Mouse (Mus musculus) intestine, postnatal 0 days (tissue): ENCODE results near the gene Gm9573. TPM values are rescaled to one million over a fixed set of nuclear protein-coding genes. Genes with fewer than 3 reads are reported as not detected.

Experiments
- ATAC-seq: fragments of 200-750 bp; cut with Nextera tagmentation; 2 replicates; pipeline ENCODE4 v1.8.0; 2017; ENCODE audit warnings: mild to moderate bottlenecking, moderate TSS enrichment, moderate library complexity
- H3K27ac ChIP-seq: fragments of 300-500 bp; sonication (generic); 2 replicates; pipeline ENCODE4 v1.5.1; 2014; ENCODE audit warnings: mild to moderate bottlenecking, low read depth, low read length, moderate library complexity
- H3K27me3 ChIP-seq: fragments of 300-500 bp; sonication (generic); replicated peaks from 2 replicates; pipeline ENCODE4 v1.6.1; 2014; ENCODE audit warnings: low read length, mixed read lengths; ENCODE audit not compliant: control insufficient read depth, insufficient read depth
- H3K36me3 ChIP-seq: fragments of 300-500 bp; sonication (generic); 2 replicates; pipeline ENCODE4 v1.6.1; 2014; ENCODE audit warnings: mild to moderate bottlenecking, moderate library complexity; ENCODE audit not compliant: control insufficient read depth, insufficient read depth
- H3K4me1 ChIP-seq: fragments of 300-500 bp; sonication (generic); replicated peaks from 2 replicates; pipeline ENCODE4 v1.6.1; 2014; ENCODE audit warnings: antibody characterized with exemption, low read length, mixed read lengths; ENCODE audit not compliant: control insufficient read depth, insufficient read depth
- H3K4me2 ChIP-seq: fragments of 300-500 bp; sonication (generic); replicated peaks from 2 replicates; pipeline ENCODE4 v1.6.1; 2014; ENCODE audit warnings: low read depth, mild to moderate bottlenecking, moderate library complexity
- H3K4me3 ChIP-seq: fragments of 300-500 bp; sonication (generic); 2 replicates; pipeline ENCODE4 v1.5.1; 2014; ENCODE audit warnings: low read depth, low read length
- H3K9ac ChIP-seq: fragments of 300-500 bp; sonication (generic); 2 replicates; pipeline ENCODE4 v1.6.1; 2014; ENCODE audit warnings: mild to moderate bottlenecking, low read depth, low read length
- H3K9me3 ChIP-seq: fragments of 300-500 bp; sonication (generic); 2 replicates; pipeline ENCODE4 v1.6.1; 2016; ENCODE audit warnings: mixed run types; ENCODE audit not compliant: control insufficient read depth
- CTCF ChIP-seq: sonication (generic); IDR thresholded peaks from 2 replicates; pipeline ENCODE4 v1.5.1; 2016; ENCODE audit warnings: low read depth, mild to moderate bottlenecking, control low read depth, antibody characterized with exemption, moderate library complexity
- WGBS: fragments of 180-500 bp; shearing (Covaris S2); extraction: QIAGEN DNeasy Blood & Tissue Kit; methylation state at CpG from one replicate; pipeline ENCODE4 v1.1.7; 2014; 5-methylcytosine and 5-hydroxymethylcytosine counted together
- polyA plus RNA-seq: library from polyadenylated mRNA; unstranded; fragments of >200 nt; fragmentation: Nextera tagmentation; extraction: Ambion mirVana; gene quantifications from 2 replicates; pipeline ENCODE4 v1.2.1, GENCODE M21; 2015

The Gm9573 gene
- polyA plus RNA-seq, 1 experiment from 2014 or later, result not detected

DNA sequence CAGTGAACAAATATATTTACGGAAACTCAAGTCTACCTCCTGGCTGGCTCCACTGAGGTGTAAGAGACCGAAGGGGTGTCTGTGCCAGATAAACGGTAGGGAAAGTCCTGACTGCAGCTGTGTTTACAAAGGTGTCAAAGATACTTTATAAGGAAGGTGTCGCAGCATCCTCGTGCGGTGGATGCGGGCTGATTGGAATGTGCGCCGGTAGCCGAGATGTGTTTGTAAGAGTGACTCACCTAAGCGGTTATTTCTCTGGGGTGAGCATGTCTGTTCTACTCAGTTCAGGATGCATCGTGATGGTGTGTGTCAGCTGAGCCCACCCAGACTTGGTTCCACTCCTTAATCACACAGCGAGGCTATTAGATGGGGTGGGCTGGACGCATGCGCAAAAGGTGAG, 34.7 kb downstream of the Gm9573 start:
- H3K4me2 ChIP-seq, result no peak overlapping the region
- TF ChIP-seq CTCF, result no peak
- no peak overlapping the region for H3K4me3 ChIP-seq
- no peaks in the 10 kb centered on the region for H3K27me3 ChIP-seq
- WGBS, result 68% methylated on average over 15 of the region's 15 CpGs
- no peaks in the 10 kb centered on the region for H3K4me1 ChIP-seq
- no peak overlapping the region for H3K9ac ChIP-seq
- ATAC-seq, result no peak
- H3K27ac ChIP-seq, result no peak overlapping the region
- H3K36me3 ChIP-seq, result no peaks in the 10 kb centered on the region
- H3K9me3 ChIP-seq, result no peaks in the 10 kb centered on the region

DNA sequence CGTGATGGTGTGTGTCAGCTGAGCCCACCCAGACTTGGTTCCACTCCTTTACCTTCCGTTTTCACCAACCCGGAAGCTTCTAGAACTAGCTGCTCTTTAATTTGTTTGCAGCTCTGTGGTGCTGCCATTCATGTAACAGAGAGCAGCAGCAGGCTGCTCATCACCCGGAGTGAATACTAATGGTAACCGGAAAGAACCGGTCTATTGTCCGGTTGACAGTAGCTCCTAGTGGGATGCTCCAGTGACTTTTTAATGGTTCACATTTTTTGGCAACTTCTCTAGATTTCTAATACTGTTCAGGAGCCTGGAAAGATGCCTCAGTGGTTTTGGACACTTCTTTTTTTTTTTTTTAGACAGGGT, 35.2 kb downstream of the Gm9573 start:
- Histone ChIP-seq H3K9me3 (no peaks in the 10 kb centered on the region), H3K4me1 (no peaks in the 10 kb centered on the region), H3K36me3 (no peaks in the 10 kb centered on the region), H3K9ac (no peak overlapping the region), H3K27ac (no peak overlapping the region), H3K4me2 (peak overlapping the region; percentile 60; the same call in 1 of the 2 replicates), H3K4me3 (no peak overlapping the region), H3K27me3 (no peaks in the 10 kb centered on the region)
- TF ChIP-seq CTCF, result no peak
- 88% methylated on average over 7 of the region's 7 CpGs for WGBS
- ATAC-seq, result no peak

- Histone ChIP-seq H3K9ac (no peak overlapping the region), H3K27me3 (no peaks in the 10 kb centered on the region)
- peak; percentile 92 for ATAC-seq
These were observed 35.8 kb downstream of the Gm9573 start for GRCm38 (mm10) chr17:35590410-35591218.

DNA sequence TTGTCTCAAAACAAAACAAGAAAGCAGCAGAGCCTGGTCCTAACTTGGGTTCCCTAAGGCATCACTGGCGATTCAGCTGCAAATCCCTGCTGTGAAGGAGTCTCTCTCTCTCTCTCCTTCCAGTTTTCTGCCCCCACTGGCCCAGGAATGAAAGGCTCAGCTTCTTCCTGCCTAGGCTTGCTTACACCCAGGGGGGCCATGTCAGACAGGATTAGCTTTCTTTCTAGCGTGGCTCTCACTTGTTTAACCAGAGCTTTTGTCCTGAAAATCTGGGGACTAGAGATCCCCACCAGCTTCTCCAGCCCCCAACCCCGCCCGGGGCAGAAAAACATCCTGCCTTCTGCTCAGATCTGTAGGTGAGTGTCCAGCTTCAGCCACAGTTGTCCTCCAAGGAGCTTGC, 38.0 kb downstream of the Gm9573 start:
- no peak for TF ChIP-seq CTCF
- H3K4me1 ChIP-seq, result 0 out of 2 replicates have a peak, but pooled peaks cover 3% of the 10 kb centered on the region
- WGBS, result 48% methylated on average over 4 of the region's 4 CpGs
- no peak overlapping the region for H3K4me3 ChIP-seq
- no peaks in the 10 kb centered on the region for H3K9me3 ChIP-seq
- no peaks in the 10 kb centered on the region for H3K27me3 ChIP-seq
- no peaks in the 10 kb centered on the region for H3K36me3 ChIP-seq
- no peak for ATAC-seq
- H3K9ac ChIP-seq, result no peak overlapping the region
- no peak overlapping the region for H3K4me2 ChIP-seq
- H3K27ac ChIP-seq, result no peak overlapping the region

More at GRCm38 (mm10) chr17:35590410-35591218, 35.8 kb downstream of the Gm9573 start:
- Histone ChIP-seq H3K4me2 (peak overlapping the region; percentile 60), H3K4me1 (no peaks in the 10 kb centered on the region), H3K27ac (peak overlapping the region; percentile 75), H3K9me3 (no peaks in the 10 kb centered on the region), H3K4me3 (no peak overlapping the region), H3K36me3 (no peaks in the 10 kb centered on the region)
- peak; percentile 91 for TF ChIP-seq CTCF
- WGBS, result 22% methylated on average over 21 of the region's 21 CpGs

DNA sequence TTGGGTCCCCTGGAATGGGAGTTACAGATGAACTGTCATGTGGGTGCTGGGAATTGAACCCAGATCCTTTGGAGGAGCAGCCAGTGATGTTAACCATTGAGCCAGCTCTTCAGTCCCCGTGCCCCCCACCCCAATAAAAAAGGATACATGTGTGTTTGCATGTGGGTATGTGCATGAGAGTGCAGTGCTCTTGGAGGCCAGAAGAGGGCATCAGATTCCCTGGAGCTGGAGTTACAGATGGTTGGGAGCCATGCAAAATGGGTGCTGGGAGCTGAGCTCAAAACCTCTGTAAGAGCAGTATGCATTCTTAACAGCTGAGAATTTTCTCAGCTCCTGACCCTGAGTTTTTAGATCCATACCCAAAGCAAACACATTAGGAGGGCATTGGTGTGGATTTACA, 39.1 kb downstream of the Gm9573 start:
- ATAC-seq, result no peak
- H3K9ac ChIP-seq, result no peak overlapping the region
- H3K27me3 ChIP-seq, result no peaks in the 10 kb centered on the region
- H3K9me3 ChIP-seq, result no peaks in the 10 kb centered on the region
- 81% methylated on average over 1 of the region's 1 CpGs for WGBS
- H3K36me3 ChIP-seq, result no peaks in the 10 kb centered on the region
- no peak overlapping the region for H3K4me3 ChIP-seq
- TF ChIP-seq CTCF, result peak; percentile 29
- no peak overlapping the region for H3K4me2 ChIP-seq
- no peak overlapping the region for H3K27ac ChIP-seq
- H3K4me1 ChIP-seq, result 0 out of 2 replicates have a peak, but pooled peaks cover 3% of the 10 kb centered on the region

DNA sequence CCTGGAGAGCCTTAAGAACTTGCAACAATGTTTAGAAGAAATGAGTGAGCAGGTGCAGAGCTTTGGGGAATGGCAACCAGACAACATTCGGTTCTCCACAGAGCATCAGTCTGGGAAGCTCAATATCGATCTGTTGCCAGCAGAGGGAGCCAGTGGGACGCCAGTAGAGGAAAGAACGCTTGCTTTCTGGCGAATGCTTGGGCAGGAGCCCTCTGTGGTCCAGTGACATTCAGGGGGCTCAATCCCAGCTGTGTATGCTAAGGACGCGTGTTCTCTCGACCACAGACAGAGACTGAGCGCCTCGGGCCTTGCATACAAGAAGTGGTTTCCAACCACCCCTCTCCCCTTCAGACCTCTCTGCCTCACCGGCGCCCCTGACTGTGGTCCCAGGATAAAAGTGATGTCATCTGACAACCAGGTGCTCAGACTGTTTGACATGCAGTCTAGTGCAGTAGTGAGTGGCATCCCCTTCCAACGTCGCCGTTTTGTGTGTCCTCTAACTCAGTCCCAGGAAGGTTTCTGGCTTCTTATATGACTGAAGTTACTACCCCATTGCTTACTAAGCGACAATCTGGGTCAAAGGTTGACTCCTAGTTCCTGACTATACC, 42.0 kb downstream of the Gm9573 start:
- no peak overlapping the region for H3K4me3 ChIP-seq
- no peak overlapping the region for H3K27ac ChIP-seq
- H3K4me2 ChIP-seq, result peak overlapping the region; percentile 54

More for the DNA sequence above, 42.0 kb downstream of the Gm9573 start:
- peak; percentile 96 for TF ChIP-seq CTCF
- Histone ChIP-seq H3K36me3 (no peaks in the 10 kb centered on the region), H3K27me3 (no peaks in the 10 kb centered on the region), H3K9me3 (no peaks in the 10 kb centered on the region), H3K9ac (no peak overlapping the region), H3K4me1 (0 out of 2 replicates have a peak, but pooled peaks cover 3% of the 10 kb centered on the region)
- peak; percentile 65; the same call in 1 of the 2 replicates for ATAC-seq
- 12% methylated on average over 16 of the region's 16 CpGs for WGBS
